Mouse (Mus musculus): ENCODE measurements around the gene Chchd6. TPM values are rescaled to one million over a fixed set of nuclear protein-coding genes. Genes with fewer than 3 reads are reported as not detected.

Chchd6 gene
- total and polyA plus RNA-seq, 3 experiments, result 49.5 to 74.7 TPM; not detected in 1

DNA sequence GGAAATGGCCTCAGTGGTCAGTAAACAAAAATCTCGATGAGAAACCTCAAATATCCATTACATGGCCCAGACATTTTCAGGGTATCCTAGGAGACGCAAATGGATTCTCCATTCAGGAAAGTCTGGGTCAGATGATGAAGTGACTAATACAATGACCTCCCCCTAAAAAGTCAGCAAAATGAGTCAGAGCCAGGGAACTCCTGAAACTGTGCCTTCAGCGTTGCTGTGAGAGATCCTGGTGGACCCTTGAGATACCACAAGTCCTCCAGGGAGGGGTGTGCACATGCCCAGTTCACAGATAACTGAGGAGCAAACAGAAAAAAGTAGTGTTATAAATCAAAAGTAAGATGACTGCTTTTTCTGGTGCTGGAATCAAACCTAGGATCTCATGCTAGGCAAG lies 10.6 kb upstream of the Chchd6 start:
- no peaks in the 10 kb centered on the region; a peak in 1 of 4 replicates for H3K36me3 ChIP-seq (ENCODE audit: control insufficient read depth in 1 of 2, insufficient read depth in 2 of 2, low read length in 2 of 2)
- peaks cover 2 to 6% of the 10 kb centered on the region in 2 experiments; a peak in 3 of 4 replicates for H3K27me3 ChIP-seq (ENCODE audit: control insufficient read depth in 1 of 2, insufficient read depth in 2 of 2, low read length in 2 of 2)
- no peak for DNase-seq (ENCODE audit: low read depth, low spot score)
- TF ChIP-seq ETS1 (IDR thresholded peaks at IDR 0.05; ENCODE audit: low read depth, low read length) (no peak), E2F4 (IDR thresholded peaks at IDR 0.05; ENCODE audit: borderline replicate concordance, low read depth, low read length) (no peak), MXI1 (IDR thresholded peaks at IDR 0.05; ENCODE audit: low read depth, low read length) (no peak), CTCF (IDR thresholded peaks at IDR 0.05 in 2 of 3, conservative IDR thresholded peaks at IDR 0.05 in 1 of 3; ENCODE audit: control insufficient read depth in 1 of 3, insufficient read depth in 1 of 3, low read depth in 2 of 3, low read length in 3 of 3, poor library complexity in 1 of 3, severe bottlenecking in 1 of 3) (no peak), POLR2AphosphoS2 (IDR thresholded peaks at IDR 0.05; ENCODE audit: low read length) (no peak), MAFK (IDR thresholded peaks at IDR 0.05; ENCODE audit: borderline replicate concordance, low read depth, low read length) (no peak), USF2 (IDR thresholded peaks at IDR 0.05; ENCODE audit: borderline replicate concordance in 1 of 2, insufficient read depth in 1 of 2, low read depth in 1 of 2, low read length in 2 of 2) (no peak), ZC3H11A (IDR thresholded peaks at IDR 0.05; ENCODE audit: low read depth, low read length) (no peak), ZMIZ1 (IDR thresholded peaks at IDR 0.05; ENCODE audit: low read depth, low read length) (no peak), MYB (IDR thresholded peaks at IDR 0.05; ENCODE audit: low read depth, low read length) (no peak), POLR2A (IDR thresholded peaks at IDR 0.05; ENCODE audit: control insufficient read depth in 1 of 2, insufficient read depth in 1 of 2, low read depth in 1 of 2, low read length in 2 of 2, poor library complexity in 1 of 2) (no peak)
- no peaks in the 10 kb centered on the region for H3K9me3 ChIP-seq (replicated peaks; ENCODE audit: insufficient read depth, low read length)
- H3K4me1 ChIP-seq (ENCODE audit: control insufficient read depth in 1 of 2, insufficient read depth in 2 of 2, low read length in 2 of 2), result no peaks in the 10 kb centered on the region
- H3K79me2 ChIP-seq (ENCODE audit: control insufficient read depth, insufficient read depth, low read length, poor library complexity), result no peaks in the 10 kb centered on the region
- H3K27ac ChIP-seq (ENCODE audit: control insufficient read depth, low read depth, low read length), result no peak overlapping the region
- no peak overlapping the region for H3K4me3 ChIP-seq (ENCODE audit: control insufficient read depth in 1 of 2, insufficient read depth in 1 of 2, low read depth in 2 of 2, low read length in 2 of 2)
- H3K9ac ChIP-seq (ENCODE audit: control insufficient read depth, low read depth, low read length, poor library complexity, severe bottlenecking), result no peak overlapping the region

DNA sequence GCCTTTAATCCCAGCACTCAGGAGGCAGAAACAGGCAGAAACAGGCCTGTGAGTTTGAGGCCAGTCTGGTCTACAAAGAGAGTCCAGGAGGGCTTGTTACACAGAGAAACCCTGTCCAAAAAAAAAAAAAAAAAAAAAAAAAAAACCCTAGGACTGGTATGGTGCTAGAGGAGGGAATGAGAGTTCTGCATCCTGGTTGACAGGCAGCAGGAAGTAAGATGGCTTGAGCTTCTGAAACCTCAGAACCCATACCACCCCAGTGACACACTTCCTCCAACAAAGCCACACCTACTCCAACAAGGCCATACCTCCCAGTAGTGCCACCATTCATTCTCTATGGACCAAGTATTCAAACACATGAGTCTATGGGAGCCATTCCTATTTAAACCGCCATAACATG lies 1.1 kb upstream of the Chchd6 start:
- Histone ChIP-seq H3K79me2 (ENCODE audit: control insufficient read depth, insufficient read depth, low read length, poor library complexity) (no peaks in the 10 kb centered on the region), H3K27ac (ENCODE audit: control insufficient read depth, low read depth, low read length) (no peak overlapping the region), H3K27me3 (ENCODE audit: control insufficient read depth in 1 of 2, insufficient read depth in 2 of 2, low read length in 2 of 2) (no peaks in the 10 kb centered on the region; a peak in 1 of 4 replicates), H3K9me3 (replicated peaks; ENCODE audit: insufficient read depth, low read length) (no peaks in the 10 kb centered on the region), H3K4me1 (ENCODE audit: control insufficient read depth in 1 of 2, insufficient read depth in 2 of 2, low read length in 2 of 2) (peaks cover 0 to 7% of the 10 kb centered on the region in 2 experiments; a peak in 2 of 4 replicates), H3K9ac (ENCODE audit: control insufficient read depth, low read depth, low read length, poor library complexity, severe bottlenecking) (no peak overlapping the region), H3K4me3 (ENCODE audit: control insufficient read depth in 1 of 2, insufficient read depth in 1 of 2, low read depth in 2 of 2, low read length in 2 of 2) (no peak overlapping the region), H3K36me3 (ENCODE audit: control insufficient read depth in 1 of 2, insufficient read depth in 2 of 2, low read length in 2 of 2) (peaks cover 0 to 10% of the 10 kb centered on the region in 2 experiments; a peak in 1 of 4 replicates)
- peak; percentile 36 for DNase-seq (ENCODE audit: low read depth, low spot score)
- no peak for TF ChIP-seq BHLHE40 (IDR thresholded peaks at IDR 0.05; ENCODE audit: borderline replicate concordance, low read depth, low read length)
- no peak for TF ChIP-seq NELFE (IDR thresholded peaks at IDR 0.05; ENCODE audit: low read depth, low read length)
- TF ChIP-seq CHD2 (IDR thresholded peaks at IDR 0.05; ENCODE audit: low read length), result no peak
- peak; percentile 65 for TF ChIP-seq ZNF384 (IDR thresholded peaks at IDR 0.05; ENCODE audit: low read depth, low read length)
- no peak for TF ChIP-seq KAT2A (conservative IDR thresholded peaks at IDR 0.05; ENCODE audit: low read depth, low read length)
- TF ChIP-seq MXI1 (IDR thresholded peaks at IDR 0.05; ENCODE audit: low read depth, low read length), result no peak
- no peak for TF ChIP-seq ELF1 (IDR thresholded peaks at IDR 0.05; ENCODE audit: low read depth, low read length)
- no peak for TF ChIP-seq EP300 (IDR thresholded peaks at IDR 0.05; ENCODE audit: low read depth in 1 of 2, low read length in 2 of 2)

Data from MEL (cell line).